Mouse (Mus musculus): ENCODE measurements around the gene Fam196b. TPM values are rescaled to one million over a fixed set of nuclear protein-coding genes. Genes with fewer than 3 reads are reported as not detected.

Gene Fam196b
- 0.12 and 0.16 TPM in 2 replicates for polyA plus RNA-seq (2015; fragmentation: Nextera tagmentation; extraction: Ambion mirVana)

DNA sequence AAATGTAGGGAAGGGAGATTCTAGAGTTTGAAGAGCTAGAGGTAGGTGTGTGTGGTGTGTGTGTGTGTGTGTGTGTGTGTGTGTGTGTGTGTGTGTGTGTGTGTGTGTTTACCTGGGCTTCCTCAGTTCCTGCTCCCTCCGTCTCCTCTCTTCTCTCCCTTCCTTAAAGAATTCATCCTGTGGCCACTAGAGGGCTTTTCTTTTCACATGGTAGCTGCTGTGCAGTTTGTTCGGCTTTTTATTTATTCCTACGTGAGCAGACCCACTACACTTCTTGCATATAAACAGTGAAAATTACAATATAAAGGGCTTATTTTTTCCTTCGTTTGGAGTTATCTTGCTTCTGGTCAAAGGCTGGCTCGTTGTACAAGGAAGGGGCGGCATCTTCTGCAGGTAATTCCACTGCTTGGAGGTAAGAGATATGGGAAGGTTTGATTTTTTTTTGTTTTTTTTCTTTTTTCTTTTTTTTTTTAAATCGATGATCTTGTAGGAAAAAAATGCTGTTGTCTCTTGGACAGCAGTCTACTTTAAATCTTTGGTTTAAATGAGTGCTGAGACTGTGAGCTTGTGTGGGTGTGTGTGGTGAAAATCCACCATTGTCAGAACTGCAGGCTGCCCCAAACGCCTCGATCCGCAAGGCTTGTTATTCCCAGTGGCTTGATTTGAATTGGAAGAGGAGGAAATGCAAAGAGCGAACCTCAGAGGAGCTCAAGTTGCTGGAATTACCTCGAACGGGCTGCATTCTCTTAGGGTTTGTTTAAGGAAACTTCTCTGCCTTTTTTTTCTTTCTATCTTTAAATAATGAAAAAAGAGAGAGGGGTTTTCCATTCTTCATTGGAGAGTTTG is at the start of gene Fam196b:
Fam196b (plus strand) TSS at position 289 of the 846 bp plus-strand sequence.
- Histone ChIP-seq H3K27me3 (ENCODE audit: control insufficient read depth, insufficient read depth, low read length) (no peaks in the 10 kb centered on the region), H3K36me3 (ENCODE audit: control insufficient read depth, insufficient read depth, low read length) (no peaks in the 10 kb centered on the region), H3K4me3 (ENCODE audit: low read depth, low read length) (peak within 1 kb of the TSS; percentile 20; the same call in 1 of the 2 replicates), H3K4me1 (replicated peaks; ENCODE audit: control insufficient read depth, insufficient read depth) (no peaks in the 10 kb centered on the region), H3K9me3 (ENCODE audit: control insufficient read depth, low read length) (no peaks in the 10 kb centered on the region), H3K9ac (ENCODE audit: low read length) (no peak within 1 kb of the TSS), H3K4me2 (replicated peaks; ENCODE audit: low read depth) (peak within 1 kb of the TSS; percentile 52), H3K27ac (replicated peaks) (no peak within 1 kb of the TSS)
- DNase-seq (ENCODE audit: low spot score) (no peak), ATAC-seq (ENCODE audit: low FRiP score, low TSS enrichment) (peak; percentile 49; the same call in 1 of the 2 replicates)
- 10% methylated on average over 13 of the region's 13 CpGs for WGBS
- TF ChIP-seq CTCF (IDR thresholded peaks at IDR 0.05; ENCODE audit: low read depth) (peak; percentile 78), EP300 (optimal IDR thresholded peaks at IDR 0.05) (no peak)

DNA sequence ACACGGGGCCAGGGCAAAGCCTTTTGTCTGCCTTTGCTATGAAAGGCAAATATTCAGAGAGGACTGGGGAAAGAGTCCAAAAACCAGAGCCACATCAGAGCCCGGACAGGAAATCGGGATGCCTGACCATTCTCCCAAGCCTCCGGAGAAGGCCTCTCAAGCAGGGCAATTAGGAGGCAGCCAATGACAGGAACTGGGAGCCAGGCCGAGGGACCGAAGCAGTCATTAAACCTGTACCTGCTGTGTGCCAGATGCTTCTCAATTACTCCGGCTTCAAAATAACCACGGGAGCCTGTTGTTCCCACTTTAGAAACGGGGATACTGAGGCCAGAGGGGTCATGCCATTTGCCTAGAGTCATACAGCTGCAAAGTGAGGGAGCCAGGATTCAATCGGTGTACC is 42.6 kb upstream of the Fam196b start:
- H3K27ac ChIP-seq (replicated peaks): no peak overlapping the region
- no peaks in the 10 kb centered on the region for H3K36me3 ChIP-seq (ENCODE audit: control insufficient read depth, insufficient read depth, low read length)
- H3K9me3 ChIP-seq (ENCODE audit: control insufficient read depth, low read length): no peaks in the 10 kb centered on the region
- H3K4me3 ChIP-seq (ENCODE audit: low read depth, low read length): no peak overlapping the region
- no peak overlapping the region for H3K9ac ChIP-seq (ENCODE audit: low read length)
- H3K27me3 ChIP-seq (ENCODE audit: control insufficient read depth, insufficient read depth, low read length): no peaks in the 10 kb centered on the region
- ATAC-seq (ENCODE audit: low FRiP score, low TSS enrichment) (no peak), DNase-seq (ENCODE audit: low spot score) (no peak)
- TF ChIP-seq CTCF (IDR thresholded peaks at IDR 0.05; ENCODE audit: low read depth) (no peak), EP300 (optimal IDR thresholded peaks at IDR 0.05) (no peak)
- WGBS: 76% methylated on average over 10 of the region's 10 CpGs
- H3K4me2 ChIP-seq (replicated peaks; ENCODE audit: low read depth): no peak overlapping the region
- H3K4me1 ChIP-seq (replicated peaks; ENCODE audit: control insufficient read depth, insufficient read depth): no peaks in the 10 kb centered on the region

DNA sequence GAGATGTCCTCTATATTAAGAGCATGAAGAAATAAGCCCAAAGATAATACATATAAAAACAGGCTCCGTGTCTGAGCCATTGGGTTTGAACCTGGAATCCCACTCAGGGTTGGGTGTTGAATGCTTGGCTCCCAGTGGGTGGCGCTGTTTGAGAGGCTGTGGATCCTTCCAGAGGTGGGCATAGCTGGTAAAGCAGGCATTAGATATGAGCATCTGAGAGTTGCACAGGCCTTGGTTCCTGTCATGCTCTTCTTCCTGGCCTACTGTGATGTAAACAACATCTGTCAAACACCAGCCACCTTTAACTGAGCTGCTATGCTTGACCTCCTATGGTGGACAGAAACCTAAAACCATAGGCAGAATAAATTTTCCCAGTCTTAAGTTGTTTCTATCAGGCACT is 38.7 kb upstream of the Fam196b start:
- DNase-seq (ENCODE audit: low spot score) (no peak), ATAC-seq (ENCODE audit: low FRiP score, low TSS enrichment) (no peak)
- Histone ChIP-seq H3K9ac (ENCODE audit: low read length) (no peak overlapping the region), H3K27ac (replicated peaks) (no peak overlapping the region), H3K4me3 (ENCODE audit: low read depth, low read length) (no peak overlapping the region), H3K27me3 (ENCODE audit: control insufficient read depth, insufficient read depth, low read length) (no peaks in the 10 kb centered on the region), H3K4me1 (replicated peaks; ENCODE audit: control insufficient read depth, insufficient read depth) (no peaks in the 10 kb centered on the region), H3K4me2 (replicated peaks; ENCODE audit: low read depth) (no peak overlapping the region), H3K9me3 (ENCODE audit: control insufficient read depth, low read length) (no peaks in the 10 kb centered on the region), H3K36me3 (ENCODE audit: control insufficient read depth, insufficient read depth, low read length) (no peaks in the 10 kb centered on the region)
- WGBS: 51% methylated on average over 2 of the region's 2 CpGs
- TF ChIP-seq CTCF (IDR thresholded peaks at IDR 0.05; ENCODE audit: low read depth) (peak; percentile 50), EP300 (optimal IDR thresholded peaks at IDR 0.05) (no peak)

DNA sequence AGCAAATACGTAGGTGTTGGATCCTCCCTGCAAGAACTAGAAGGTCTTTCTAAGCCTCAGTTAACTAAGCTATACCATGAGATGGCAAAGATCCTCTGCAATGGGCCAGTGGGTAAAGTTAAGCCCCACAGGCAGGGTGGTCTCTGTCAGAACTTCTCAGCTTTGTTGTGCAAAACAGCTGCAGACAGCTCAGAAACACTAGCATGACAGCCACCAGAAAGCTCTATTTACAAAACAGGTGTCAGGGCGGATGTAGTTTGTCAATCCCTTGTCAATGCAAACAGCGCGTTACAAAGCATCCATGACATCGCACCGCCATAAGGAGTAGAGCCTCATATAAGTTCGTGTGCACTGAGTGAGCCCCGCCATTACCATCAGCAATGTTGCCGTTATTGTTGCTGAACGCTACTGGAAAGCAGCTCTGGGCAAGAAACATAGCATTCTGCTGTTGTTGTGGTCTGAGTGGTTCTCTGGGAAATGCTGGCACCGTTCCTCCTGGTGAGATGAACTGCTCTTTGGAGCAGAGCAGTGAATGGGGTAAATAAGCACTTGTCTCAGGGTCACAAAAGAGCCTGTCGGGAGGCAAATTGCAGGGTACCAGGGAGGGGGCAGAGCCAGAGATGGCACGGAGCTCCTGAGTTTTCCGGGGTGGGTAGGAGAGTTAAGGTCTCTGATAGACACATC is 38.1 kb upstream of the Fam196b start:
- H3K4me2 ChIP-seq (replicated peaks; ENCODE audit: low read depth): no peak overlapping the region
- WGBS: 63% methylated on average over 14 of the region's 14 CpGs
- TF ChIP-seq EP300 (optimal IDR thresholded peaks at IDR 0.05) (no peak), CTCF (IDR thresholded peaks at IDR 0.05; ENCODE audit: low read depth) (no peak)
- H3K9ac ChIP-seq (ENCODE audit: low read length): no peak overlapping the region
- H3K27ac ChIP-seq (replicated peaks): no peak overlapping the region
- no peaks in the 10 kb centered on the region for H3K27me3 ChIP-seq (ENCODE audit: control insufficient read depth, insufficient read depth, low read length)
- H3K4me3 ChIP-seq (ENCODE audit: low read depth, low read length): no peak overlapping the region
- ATAC-seq (ENCODE audit: low FRiP score, low TSS enrichment) (no peak), DNase-seq (ENCODE audit: low spot score) (no peak)
- H3K9me3 ChIP-seq (ENCODE audit: control insufficient read depth, low read length): no peaks in the 10 kb centered on the region
- no peaks in the 10 kb centered on the region for H3K4me1 ChIP-seq (replicated peaks; ENCODE audit: control insufficient read depth, insufficient read depth)
- H3K36me3 ChIP-seq (ENCODE audit: control insufficient read depth, insufficient read depth, low read length): no peaks in the 10 kb centered on the region

DNA sequence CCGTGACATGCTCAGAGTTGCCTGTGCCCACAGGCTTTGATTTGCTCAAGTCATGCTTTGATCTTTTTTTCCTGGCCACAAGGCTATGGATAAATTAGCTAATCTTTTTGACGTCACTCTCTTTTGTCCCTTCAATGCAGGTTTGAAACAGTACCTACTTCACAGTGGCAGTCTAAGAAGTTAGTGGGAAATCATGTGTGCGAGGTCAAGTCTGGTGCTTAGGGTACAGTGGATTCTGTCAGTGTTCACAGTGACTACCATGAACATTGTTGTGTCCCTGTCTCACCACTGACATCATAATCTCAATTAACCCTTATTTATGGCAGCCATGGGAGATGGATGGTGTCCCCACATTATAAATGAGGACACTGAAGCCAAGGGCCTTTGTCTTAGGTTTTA is 37.6 kb upstream of the Fam196b start:
- Histone ChIP-seq H3K9ac (ENCODE audit: low read length) (no peak overlapping the region), H3K27ac (replicated peaks) (no peak overlapping the region), H3K36me3 (ENCODE audit: control insufficient read depth, insufficient read depth, low read length) (no peaks in the 10 kb centered on the region), H3K4me1 (replicated peaks; ENCODE audit: control insufficient read depth, insufficient read depth) (no peaks in the 10 kb centered on the region), H3K27me3 (ENCODE audit: control insufficient read depth, insufficient read depth, low read length) (no peaks in the 10 kb centered on the region), H3K9me3 (ENCODE audit: control insufficient read depth, low read length) (no peaks in the 10 kb centered on the region), H3K4me3 (ENCODE audit: low read depth, low read length) (no peak overlapping the region), H3K4me2 (replicated peaks; ENCODE audit: low read depth) (no peak overlapping the region)
- ATAC-seq (ENCODE audit: low FRiP score, low TSS enrichment) (no peak), DNase-seq (ENCODE audit: low spot score) (no peak)
- 54% methylated on average over 3 of the region's 3 CpGs for WGBS
- TF ChIP-seq EP300 (optimal IDR thresholded peaks at IDR 0.05): no peak
- TF ChIP-seq CTCF (IDR thresholded peaks at IDR 0.05; ENCODE audit: low read depth): no peak
